Mouse (Mus musculus) testis, postnatal 10 days (tissue): ENCODE results near the gene Dnah6.
A peak's percentile ranks its signal among the peaks of the same experiment; 100 is the strongest.

Experiments used
- DNase-seq: peaks from one replicate; pipeline ENCODE4 v3.0.0; 2021; ENCODE audit warnings: low spot score

Gene Dnah6

GRCm38 (mm10) chr6:73027881-73028280 is 193.6 kb downstream of the Dnah6 start:
- DNase-seq = no peak

DNA sequence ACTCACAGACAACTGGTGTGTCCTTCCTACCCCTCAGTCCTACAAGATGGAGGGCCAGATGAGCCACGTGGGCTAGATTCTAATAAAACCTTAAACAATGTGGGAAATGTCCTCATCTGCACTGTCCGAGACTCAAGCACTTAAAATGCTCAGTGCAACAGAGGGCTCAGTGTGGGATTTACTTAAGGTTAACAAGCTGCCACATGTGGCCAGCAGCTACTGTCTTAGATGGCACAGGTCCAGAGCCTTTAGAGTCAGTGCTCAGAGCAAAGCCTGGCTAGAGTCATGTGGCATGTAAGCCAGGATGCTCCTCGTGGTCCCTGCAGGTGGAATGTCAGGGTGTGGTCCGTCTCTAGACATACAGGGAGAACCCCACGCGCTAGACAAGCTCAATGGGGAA is 194.6 kb downstream of the Dnah6 start:
- DNase-seq = no peak

DNA sequence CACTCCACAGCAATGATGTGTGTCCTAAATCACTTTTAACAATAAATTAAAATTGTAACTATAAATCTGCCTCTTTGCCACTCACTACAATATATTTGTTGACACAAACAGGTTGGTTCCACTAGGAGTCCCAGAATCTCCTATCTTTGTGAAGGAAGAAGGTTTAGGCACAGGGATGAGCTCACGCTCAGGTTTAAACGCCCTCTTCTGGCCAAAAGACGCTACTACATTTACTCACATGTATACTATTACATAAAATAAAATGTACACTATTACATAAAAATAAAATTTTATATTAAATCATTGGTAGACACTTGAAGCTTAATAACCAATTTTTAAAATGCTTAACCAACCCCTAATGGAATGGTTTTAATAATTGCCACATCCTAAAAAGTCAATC is 201.4 kb downstream of the Dnah6 start:
- no peak for DNase-seq

GRCm38 (mm10) chr6:73018725-73019280 is 202.6 kb downstream of the Dnah6 start:
- no peak for DNase-seq

DNA sequence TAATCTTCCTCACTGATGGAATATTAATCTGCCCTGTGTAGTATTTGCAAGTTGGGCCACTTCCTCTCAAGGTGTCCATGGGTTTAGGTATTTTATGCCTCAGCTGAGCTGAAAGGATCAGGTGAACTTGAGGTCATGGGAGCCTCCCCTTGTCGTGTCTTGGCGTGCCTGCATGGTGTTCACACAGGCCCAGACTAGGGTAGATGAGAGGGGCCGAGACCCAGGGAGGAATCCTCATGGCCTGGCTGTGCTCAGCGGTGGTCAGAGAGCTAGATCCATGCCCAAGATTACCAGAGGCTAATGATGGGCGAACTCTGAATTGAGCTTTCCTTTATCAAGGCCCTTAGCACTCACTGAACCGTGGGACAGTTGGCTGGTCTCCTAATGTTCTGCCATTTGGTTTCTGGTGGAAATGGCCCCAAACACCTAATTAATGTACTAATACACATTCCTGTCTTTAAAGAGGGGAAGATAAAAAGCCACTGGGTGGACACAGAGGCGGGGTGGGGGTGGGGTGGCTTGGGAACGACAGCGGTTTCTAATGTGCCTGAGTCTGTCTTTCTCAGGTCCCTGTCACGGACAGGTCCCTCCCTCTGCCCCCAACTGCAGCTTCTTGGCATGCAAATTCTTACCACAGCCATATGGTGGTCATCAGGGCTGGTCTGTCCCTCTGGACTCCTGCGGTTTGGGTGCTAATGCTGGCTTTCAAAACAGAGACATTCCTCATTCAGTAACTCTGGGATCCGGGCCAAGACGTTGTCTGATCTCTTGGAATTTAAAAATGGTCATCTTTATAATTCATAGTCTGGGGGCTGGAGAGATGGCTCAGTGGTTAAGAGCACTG is 206.9 kb downstream of the Dnah6 start:
- DNase-seq = no peak

- DNase-seq = no peak
Measured at GRCm38 (mm10) chr6:73012931-73013330, 208.5 kb downstream of the Dnah6 start.

DNA sequence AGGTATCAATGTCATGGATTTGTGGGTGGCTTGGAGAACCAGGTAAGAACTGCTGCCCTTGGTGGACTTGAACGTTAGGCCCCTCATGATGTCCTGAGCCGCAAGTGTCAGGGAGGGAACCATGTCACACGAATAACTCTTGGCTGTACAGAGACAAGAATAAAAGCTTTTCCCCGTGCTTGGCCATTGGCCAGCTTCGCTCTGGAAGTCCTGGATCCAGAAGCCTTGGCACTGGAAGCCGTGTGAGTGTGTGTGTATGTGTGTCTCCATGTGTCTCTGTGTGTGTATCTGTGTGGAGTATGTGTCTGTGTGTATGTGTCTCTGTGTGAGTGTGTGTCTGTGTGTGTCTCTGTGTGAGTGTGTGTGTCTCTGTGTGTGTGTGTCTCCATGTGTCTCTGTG is 209.6 kb downstream of the Dnah6 start:
- DNase-seq = peak; percentile 55

DNA sequence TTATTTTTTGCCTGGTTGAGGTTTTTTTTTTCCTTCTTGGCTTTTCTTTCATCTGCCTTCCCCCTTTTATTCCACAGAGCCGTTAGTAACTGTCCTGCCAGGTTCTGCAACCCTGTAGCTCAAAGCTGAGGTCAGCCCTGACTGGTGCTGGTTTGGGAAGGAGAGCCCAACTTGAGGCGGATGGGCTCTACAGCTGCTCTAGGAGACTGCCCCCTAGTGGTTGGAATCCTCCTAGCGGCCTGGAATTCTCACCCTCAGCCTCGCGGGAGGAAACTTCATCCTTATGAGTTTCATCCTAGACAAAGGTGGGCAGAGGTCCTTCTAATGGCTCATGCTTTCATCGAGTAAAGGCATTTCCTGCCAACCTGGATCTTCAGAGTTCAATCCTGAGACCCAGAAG is 211.4 kb downstream of the Dnah6 start:
- peak; percentile 88 for DNase-seq

DNA sequence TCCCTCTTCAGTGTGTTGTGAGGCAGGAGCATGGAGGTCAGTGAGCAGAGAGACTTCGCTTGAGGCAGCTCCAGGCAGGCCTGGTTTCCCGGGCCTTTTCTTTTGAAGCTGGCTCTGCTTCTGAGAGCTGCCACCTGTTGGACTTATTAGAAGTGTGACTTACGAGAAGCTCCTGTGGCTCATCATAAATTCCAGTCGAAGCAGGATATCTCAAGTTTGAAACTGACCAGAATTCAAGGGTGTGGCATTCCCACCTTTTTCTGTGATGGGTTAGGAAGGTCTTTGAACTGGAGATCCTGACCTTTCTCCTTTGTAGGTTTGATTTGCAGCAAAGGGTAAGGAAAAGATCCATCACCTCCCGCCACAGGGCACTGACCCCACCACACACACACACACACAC is 217.8 kb downstream of the Dnah6 start:
- DNase-seq = no peak

GRCm38 (mm10) chr6:73002391-73002790 is 219.1 kb downstream of the Dnah6 start:
- no peak for DNase-seq

DNA sequence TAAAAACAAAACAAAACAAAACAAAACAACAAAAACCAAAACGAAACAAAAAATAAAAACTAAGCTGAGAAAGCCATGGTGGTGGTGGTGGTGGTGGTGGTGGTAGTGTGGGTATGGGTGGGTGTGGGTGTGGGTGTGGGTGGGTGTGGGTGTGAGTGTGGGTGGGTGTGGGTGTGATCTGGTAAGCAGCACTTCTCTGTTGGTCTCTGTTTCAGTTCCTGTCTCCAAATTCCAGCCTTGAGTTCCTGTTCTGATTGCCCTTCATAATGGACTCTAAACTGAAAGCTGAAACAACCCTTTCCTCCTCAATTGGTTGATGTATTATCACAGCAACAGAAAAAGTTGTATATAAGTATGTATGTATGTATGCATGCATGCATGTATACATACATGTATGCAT is 222.6 kb downstream of the Dnah6 start:
- no peak for DNase-seq

GRCm38 (mm10) chr6:72993688-72994082 is 227.8 kb downstream of the Dnah6 start:
- DNase-seq = no peak

DNA sequence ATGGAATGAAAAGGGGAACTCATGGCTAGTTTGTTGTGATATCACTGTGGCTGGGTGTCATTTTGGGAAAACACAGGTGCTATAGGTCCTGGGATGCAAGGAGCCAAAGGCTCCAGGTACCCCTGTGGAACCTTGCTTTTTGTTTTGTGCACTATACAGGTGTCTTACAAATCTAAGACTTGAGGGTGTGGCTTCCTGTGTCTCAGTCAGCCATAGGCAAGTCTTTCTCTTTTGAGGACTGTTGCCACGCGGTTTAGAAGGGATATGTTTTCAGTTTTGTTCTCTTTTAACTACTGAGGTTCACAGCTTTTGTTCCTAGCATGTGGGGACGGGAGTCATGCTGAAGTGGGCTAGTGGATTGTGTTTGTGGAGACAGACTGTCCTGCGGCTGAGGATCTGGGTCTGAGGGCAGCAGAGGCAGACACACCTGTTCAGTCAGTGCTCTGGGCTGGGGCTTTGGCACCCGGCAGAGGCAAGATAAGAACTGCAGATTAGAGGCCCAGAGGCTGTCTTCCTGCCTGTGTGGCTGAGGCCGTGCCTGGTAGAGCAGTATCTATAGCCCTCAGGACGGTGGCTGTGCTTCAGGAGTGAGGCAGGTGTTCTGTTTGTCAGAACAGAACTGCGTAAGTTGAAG is 228.3 kb downstream of the Dnah6 start:
- DNase-seq = no peak

GRCm38 (mm10) chr6:72990206-72990605 is 231.2 kb downstream of the Dnah6 start:
- no peak for DNase-seq

- DNase-seq = no peak
Measured at GRCm38 (mm10) chr6:72989028-72989736, 232.3 kb downstream of the Dnah6 start.

- DNase-seq = no peak
Measured at GRCm38 (mm10) chr6:72982506-72982905, 238.9 kb downstream of the Dnah6 start.

GRCm38 (mm10) chr6:72981851-72982250 is 239.6 kb downstream of the Dnah6 start:
- DNase-seq = no peak

- DNase-seq = peak; percentile 62
Measured at GRCm38 (mm10) chr6:72981124-72981651, 240.3 kb downstream of the Dnah6 start.

GRCm38 (mm10) chr6:72976866-72977265 is 244.6 kb downstream of the Dnah6 start:
- no peak for DNase-seq

DNA sequence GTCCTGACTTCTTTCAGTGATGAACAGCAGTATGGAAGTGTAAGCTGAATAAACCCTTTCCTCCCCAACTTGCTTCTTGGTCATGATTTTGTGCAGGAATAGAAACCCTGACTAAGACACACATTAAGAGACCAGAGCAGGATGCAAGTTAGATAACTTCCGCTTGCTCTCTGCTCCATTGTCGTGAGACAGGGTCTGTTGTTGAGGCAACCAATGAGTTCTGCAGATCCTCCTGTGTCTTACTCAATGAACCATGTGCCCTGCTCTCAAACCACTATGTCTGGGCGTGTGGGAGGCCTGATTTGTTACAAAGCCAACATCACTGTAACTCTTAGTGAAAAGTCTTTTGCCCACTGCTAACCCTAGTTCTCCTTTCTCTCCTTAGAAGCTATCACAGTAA is 250.4 kb downstream of the Dnah6 start:
- no peak for DNase-seq

DNA sequence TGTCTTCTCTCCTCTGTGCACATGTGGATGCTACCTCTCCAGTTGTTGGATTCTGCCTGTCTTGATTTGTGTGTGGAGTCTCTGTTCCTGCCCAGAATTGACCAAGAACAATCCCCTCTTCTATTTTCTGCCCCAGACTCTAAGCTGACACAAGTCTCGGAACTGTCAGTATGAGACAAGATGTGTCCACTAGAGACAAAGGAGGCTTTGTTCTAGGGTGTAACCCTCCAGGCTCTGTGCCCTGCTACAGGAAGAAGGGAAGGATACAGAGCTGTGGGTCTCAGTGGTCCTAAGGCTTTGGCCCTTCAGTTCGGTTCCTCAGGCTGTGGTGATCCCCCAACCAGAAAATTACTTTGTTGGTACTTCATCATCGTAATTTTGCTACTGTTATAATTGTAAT is 251.7 kb downstream of the Dnah6 start:
- DNase-seq = no peak
